Mouse (Mus musculus) spleen, adult 2 months (tissue): ENCODE results near the gene Tspan11. TPM values are rescaled to one million over a fixed set of nuclear protein-coding genes. Genes with fewer than 3 reads are reported as not detected.

Source experiments
- DNase-seq, 2 experiments: peaks; one replicate each; pipeline versions ENCODE4 v3.0.0 to v3.0.0-alpha.2; 2012 to 2021; ENCODE audit warnings: low spot score in 2 of 2, low read depth in 1 of 2
- H3K27ac ChIP-seq: fragments of 200-500 bp; 2 replicates; pipeline ENCODE4 v1.5.1; 2012; ENCODE audit warnings: low read length, inconsistent platforms; ENCODE audit not compliant: insufficient read depth
- H3K27me3 ChIP-seq: fragments of 200-500 bp; 2 replicates; pipeline ENCODE4 v1.6.1; 2012; ENCODE audit warnings: mild to moderate bottlenecking, moderate library complexity, low read length, inconsistent platforms; ENCODE audit not compliant: control insufficient read depth, insufficient read depth
- H3K36me3 ChIP-seq: fragments of 200-500 bp; 2 replicates; pipeline ENCODE4 v1.6.1; 2012; ENCODE audit warnings: mild to moderate bottlenecking, low read length, inconsistent platforms; ENCODE audit not compliant: control insufficient read depth, insufficient read depth
- H3K4me1 ChIP-seq: fragments of 200-500 bp; 2 replicates; pipeline ENCODE4 v1.6.1; 2011; ENCODE audit warnings: inconsistent platforms; ENCODE audit not compliant: control insufficient read depth, insufficient read depth, insufficient read length
- H3K4me3 ChIP-seq: fragments of 200-500 bp; 2 replicates; pipeline ENCODE4 v1.5.1; 2011; ENCODE audit warnings: mild to moderate bottlenecking, inconsistent platforms; ENCODE audit not compliant: insufficient read depth, insufficient read length; ENCODE audit errors: extremely low read depth
- CTCF ChIP-seq: fragments of 200-500 bp; IDR thresholded peaks from 2 replicates; pipeline ENCODE4 v1.5.1; 2011; ENCODE audit warnings: mild to moderate bottlenecking, inconsistent platforms; ENCODE audit not compliant: insufficient read depth, insufficient read length, insufficient replicate concordance; ENCODE audit errors: extremely low read depth
- POLR2A ChIP-seq: fragments of 200-500 bp; IDR thresholded peaks from 2 replicates; pipeline ENCODE4 v1.6.1; 2011; ENCODE audit warnings: low read depth, low read length, inconsistent platforms
- WGBS: fragments of 180-500 bp; shearing (Covaris S2); methylation state at CpG from one replicate; pipeline ENCODE4 v1.1.7; 2018; 5-methylcytosine and 5-hydroxymethylcytosine counted together
- polyA plus RNA-seq: library from polyadenylated mRNA; depleted of rRNA; stranded (reverse); fragments of >200 nt; gene quantifications from 2 replicates; pipeline ENCODE4 v1.2.3, GENCODE M21; 2012

Tspan11 gene
- polyA plus RNA-seq, 1 experiment: 0.36 TPM

DNA sequence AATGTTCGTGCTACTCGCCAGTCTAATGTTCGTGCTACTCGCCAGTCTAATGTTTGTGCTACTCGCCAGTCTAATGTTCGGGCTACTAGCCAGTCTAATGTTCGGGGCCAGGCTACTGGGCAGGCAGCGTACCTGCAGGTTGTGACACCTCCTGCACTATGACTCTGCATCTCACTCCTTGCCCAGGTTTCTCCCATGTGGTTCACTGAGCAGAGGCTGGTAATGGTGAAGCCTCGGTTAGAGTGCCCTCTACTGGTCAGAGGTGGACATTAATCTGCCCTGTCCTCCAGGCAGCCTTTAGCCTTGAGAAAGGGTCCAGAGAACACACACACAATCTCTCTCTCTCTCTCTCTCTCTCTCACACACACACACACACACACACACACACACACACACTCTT, 58.3 kb downstream of the Tspan11 start:
- H3K36me3 ChIP-seq: no peaks in the 10 kb centered on the region
- no peak overlapping the region for H3K27ac ChIP-seq
- 57% methylated on average over 9 of the region's 9 CpGs for WGBS
- no peaks in the 10 kb centered on the region for H3K4me1 ChIP-seq
- DNase-seq: peak in 1 of 2 experiments; percentile 30
- H3K27me3 ChIP-seq: no peaks in the 10 kb centered on the region
- no peak overlapping the region for H3K4me3 ChIP-seq
- TF ChIP-seq POLR2A (no peak), CTCF (peak; percentile 62; the same call in 1 of the 2 replicates)

DNA sequence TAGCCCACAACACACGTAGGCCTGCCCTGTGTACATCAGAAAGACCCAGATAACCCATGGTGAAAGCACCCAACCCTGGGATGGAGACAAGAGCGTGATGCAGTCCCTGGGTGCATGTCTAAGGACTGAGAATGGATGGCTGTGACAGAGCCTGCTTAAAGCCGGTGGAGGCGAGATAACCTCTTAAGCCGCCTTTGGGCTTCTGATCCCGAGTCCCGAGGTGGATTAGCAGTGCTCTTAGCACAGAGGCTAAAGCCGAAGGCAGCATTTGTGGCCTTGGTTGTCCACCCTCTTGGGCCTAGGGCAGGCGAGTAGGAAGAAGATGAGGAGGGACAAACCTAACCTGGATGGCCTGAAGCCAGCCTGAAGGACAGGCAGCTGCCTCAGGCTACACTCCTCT, 61.3 kb downstream of the Tspan11 start:
- H3K4me3 ChIP-seq: no peak overlapping the region
- WGBS: 84% methylated on average over 9 of the region's 9 CpGs
- H3K4me1 ChIP-seq: no peaks in the 10 kb centered on the region

DNA sequence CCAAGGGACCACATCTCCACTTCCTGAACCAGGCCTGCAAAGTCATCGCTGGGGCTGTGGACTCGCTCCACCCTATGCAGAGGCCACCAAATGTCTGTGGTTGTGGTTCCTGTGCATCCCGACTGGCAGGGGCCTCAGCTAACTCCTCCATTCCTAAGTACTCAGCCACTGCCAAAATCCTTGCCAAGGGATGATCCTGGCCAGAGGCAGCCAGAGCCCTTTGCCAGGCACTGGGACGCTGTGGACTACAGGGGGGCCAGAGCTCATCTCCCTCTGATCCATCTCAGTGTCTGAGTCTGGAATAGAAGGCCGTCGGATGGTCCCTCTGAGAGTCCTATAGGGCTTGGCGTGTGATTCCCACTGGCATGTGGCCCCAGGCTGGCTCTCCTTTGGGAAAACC, 62.5 kb downstream of the Tspan11 start:
- Histone ChIP-seq H3K4me1 (no peaks in the 10 kb centered on the region), H3K36me3 (no peaks in the 10 kb centered on the region), H3K27ac (no peak overlapping the region), H3K27me3 (no peaks in the 10 kb centered on the region), H3K4me3 (no peak overlapping the region)
- 60% methylated on average over 7 of the region's 7 CpGs for WGBS
- no peak for DNase-seq
- TF ChIP-seq POLR2A (no peak), CTCF (no peak)

More for the DNA sequence above, 61.3 kb downstream of the Tspan11 start:
- Histone ChIP-seq H3K27ac (no peak overlapping the region), H3K27me3 (no peaks in the 10 kb centered on the region), H3K36me3 (no peaks in the 10 kb centered on the region)
- no peak for DNase-seq
- TF ChIP-seq POLR2A (no peak), CTCF (no peak)

GRCm38 (mm10) chr6:127953071-127953470, 65.7 kb downstream of the Tspan11 start:
- WGBS: 81% methylated on average over 4 of the region's 4 CpGs
- Histone ChIP-seq H3K36me3 (no peaks in the 10 kb centered on the region), H3K27ac (no peak overlapping the region), H3K4me3 (no peak overlapping the region), H3K4me1 (no peaks in the 10 kb centered on the region), H3K27me3 (no peaks in the 10 kb centered on the region)
- no peak for DNase-seq
- no peak for TF ChIP-seq CTCF
- no peak for TF ChIP-seq POLR2A

GRCm38 (mm10) chr6:127956172-127956571, 68.8 kb downstream of the Tspan11 start:
- Histone ChIP-seq H3K27me3 (no peaks in the 10 kb centered on the region), H3K27ac (no peak overlapping the region), H3K4me3 (no peak overlapping the region), H3K36me3 (no peaks in the 10 kb centered on the region), H3K4me1 (no peaks in the 10 kb centered on the region)
- no peak for DNase-seq
- 54% methylated on average over 5 of the region's 5 CpGs for WGBS
- no peak for TF ChIP-seq CTCF
- no peak for TF ChIP-seq POLR2A

DNA sequence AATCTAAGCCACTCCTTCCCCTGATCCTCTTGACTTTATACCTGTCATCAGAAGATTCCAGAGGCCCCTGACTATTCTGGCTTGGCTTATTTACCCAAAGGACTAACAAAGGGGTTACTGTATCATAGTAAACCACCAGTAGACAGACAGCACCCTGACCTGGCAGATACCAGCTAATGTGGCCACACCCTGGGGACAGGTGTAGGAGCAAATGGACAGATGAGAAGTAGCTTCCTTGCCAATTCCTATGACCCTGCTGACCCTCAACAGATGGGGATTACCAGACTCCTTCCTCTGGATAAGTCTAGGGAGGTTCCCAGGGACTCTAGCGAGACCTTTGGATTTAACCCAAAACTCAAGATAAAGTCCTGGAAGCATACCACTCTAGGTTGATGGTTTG, 72.8 kb downstream of the Tspan11 start:
- no peaks in the 10 kb centered on the region for H3K27me3 ChIP-seq
- H3K36me3 ChIP-seq: no peaks in the 10 kb centered on the region
- no peak overlapping the region for H3K4me3 ChIP-seq
- H3K27ac ChIP-seq: no peak overlapping the region
- 94% methylated on average over 1 of the region's 1 CpGs for WGBS
- no peak for DNase-seq
- no peaks in the 10 kb centered on the region for H3K4me1 ChIP-seq
- TF ChIP-seq CTCF (no peak), POLR2A (no peak)

GRCm38 (mm10) chr6:127965497-127965896, 78.1 kb downstream of the Tspan11 start:
- TF ChIP-seq CTCF (no peak), POLR2A (no peak)
- Histone ChIP-seq H3K4me3 (no peak overlapping the region), H3K27ac (no peak overlapping the region), H3K36me3 (no peaks in the 10 kb centered on the region), H3K27me3 (no peaks in the 10 kb centered on the region), H3K4me1 (no peaks in the 10 kb centered on the region)
- WGBS: 86% methylated on average over 8 of the region's 8 CpGs
- no peak for DNase-seq
